Mouse (Mus musculus): ENCODE measurements around the gene Aatf.

Aatf gene

GRCm38 (mm10) chr11:84521751-84522299 lies 8.5 kb upstream of the Aatf start:
- no peak for DNase-seq

DNA sequence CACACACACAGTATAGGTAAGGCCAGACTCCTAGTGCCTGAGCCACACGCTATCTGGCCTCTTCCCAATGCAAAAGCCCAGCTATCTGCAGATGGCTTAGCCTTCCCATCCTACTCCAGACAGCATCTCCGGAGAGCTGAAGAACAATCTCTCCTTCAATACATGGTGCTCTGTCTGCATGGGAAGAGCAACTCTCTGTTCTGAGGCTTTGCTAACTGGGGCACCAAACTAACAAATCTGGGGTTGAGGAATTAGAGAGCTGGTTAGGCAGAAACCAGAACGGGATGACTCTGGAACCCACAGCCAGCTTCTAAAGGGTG lies 7.7 kb upstream of the Aatf start:
- no peak for DNase-seq

- no peak for DNase-seq
Observed at GRCm38 (mm10) chr11:84520269-84521070, 7.1 kb upstream of the Aatf start.

- no peak for DNase-seq
Observed at GRCm38 (mm10) chr11:84519576-84520268, 6.4 kb upstream of the Aatf start.

GRCm38 (mm10) chr11:84519036-84519435 lies 5.7 kb upstream of the Aatf start:
- no peak for DNase-seq

DNA sequence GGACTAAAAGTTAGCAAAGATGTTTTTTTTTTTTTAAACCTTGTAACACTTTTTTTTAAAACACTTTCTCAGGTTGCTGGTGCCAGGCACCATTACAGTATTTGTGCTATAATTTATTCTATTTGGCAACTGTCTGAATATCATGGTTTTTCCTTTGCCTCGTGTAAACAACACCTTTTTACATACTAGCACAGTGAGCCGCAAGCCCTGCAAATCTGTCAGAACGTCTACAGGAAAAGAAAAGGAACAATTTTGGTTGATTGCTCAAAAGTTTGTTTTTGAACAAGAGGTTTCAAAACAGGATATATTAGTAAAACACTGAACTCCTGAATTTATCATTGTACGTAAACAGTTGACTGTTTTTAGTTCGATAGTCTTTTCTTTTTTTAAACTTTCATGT lies 4.9 kb upstream of the Aatf start:
- no peak for DNase-seq

DNA sequence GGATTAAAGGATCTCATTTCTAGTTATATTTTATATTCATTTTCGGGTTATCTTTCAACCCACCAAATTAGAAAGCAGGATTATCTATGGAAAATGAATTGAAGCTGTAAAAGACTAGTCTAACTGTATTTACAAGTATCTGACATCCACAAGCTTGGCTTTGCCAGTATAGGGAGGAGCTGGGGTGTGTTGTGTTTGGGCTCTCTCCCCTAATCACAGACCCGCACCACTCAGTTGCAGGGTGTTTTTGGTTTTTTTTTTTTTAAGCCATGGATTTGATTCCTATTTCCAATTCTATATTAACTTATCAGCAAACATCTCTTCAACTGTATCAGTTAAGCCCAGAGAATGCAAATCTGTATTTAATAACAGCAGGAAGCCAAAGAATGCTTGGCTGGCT lies 4.1 kb upstream of the Aatf start:
- no peak for DNase-seq

- no peak for DNase-seq
Observed at GRCm38 (mm10) chr11:84516501-84517240, 3.3 kb upstream of the Aatf start.

DNA sequence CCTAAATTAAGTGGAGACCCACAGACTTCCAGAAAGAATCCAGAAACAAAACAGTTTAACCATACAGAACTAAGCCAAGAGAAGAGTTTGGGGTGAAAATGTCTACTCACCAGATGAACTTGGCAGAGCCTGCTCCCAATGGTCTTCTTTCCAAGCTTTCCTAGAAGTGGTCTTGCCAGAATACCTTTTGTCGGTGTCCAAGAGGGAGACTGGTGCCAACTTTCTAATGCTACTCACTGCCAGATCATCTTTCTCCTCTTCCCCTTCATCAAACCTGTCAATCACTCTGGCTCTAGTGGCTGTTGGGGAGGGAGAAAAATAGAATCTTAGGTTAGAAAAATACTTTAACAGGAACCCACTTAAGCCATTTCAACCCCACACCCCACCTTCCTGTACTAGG lies 1.3 kb downstream of the Aatf start:
- DNase-seq = no peak

GRCm38 (mm10) chr11:84504296-84504695 lies 9.0 kb downstream of the Aatf start:
- DNase-seq = no peak

GRCm38 (mm10) chr11:84497944-84498343 lies 15.4 kb downstream of the Aatf start:
- DNase-seq = no peak

GRCm38 (mm10) chr11:84496901-84497300 lies 16.4 kb downstream of the Aatf start:
- DNase-seq = no peak

DNA sequence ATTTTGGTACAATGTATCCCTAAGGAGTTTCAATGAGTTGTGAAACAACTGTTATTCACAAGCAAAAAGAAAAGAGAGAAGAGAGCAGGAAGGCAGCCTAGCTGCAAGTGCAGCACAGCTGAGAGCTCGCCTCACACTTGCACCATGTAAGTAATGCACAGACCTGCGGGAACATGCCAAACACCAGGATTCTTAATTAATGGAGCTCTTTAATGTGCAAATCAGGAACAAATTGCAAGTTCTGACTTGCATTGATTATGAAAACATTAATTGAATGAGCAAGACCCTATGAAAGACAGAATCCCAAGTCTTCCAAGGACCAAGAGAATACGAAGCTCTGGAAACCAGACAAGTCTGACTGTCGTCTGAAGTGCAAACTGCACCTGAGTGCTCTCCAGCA lies 17.5 kb downstream of the Aatf start:
- no peak for DNase-seq

- no peak for DNase-seq
Observed at GRCm38 (mm10) chr11:84481661-84482060, 31.7 kb downstream of the Aatf start.

- DNase-seq = no peak
Observed at GRCm38 (mm10) chr11:84480451-84480850, 32.9 kb downstream of the Aatf start.

GRCm38 (mm10) chr11:84476641-84477040 lies 36.7 kb downstream of the Aatf start:
- no peak for DNase-seq

DNA sequence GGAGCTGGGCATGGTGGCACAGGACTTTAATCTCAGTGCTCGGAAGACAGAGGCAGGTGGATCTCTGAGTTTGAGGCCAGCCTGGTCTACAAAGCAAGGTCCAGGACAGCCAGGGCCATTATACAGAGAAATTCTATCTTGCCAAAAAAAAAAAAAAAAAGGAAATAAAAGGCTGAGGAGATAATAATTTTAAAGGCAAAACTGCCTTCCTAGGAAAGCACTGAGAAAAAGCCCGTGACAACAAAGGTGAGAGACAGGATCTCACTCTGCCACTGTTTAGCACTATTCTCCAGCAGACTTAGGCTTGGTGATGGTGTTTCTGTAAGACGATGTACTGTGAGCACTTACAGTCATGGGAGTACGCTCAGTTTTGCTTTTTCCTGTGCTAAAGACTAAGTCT lies 37.3 kb downstream of the Aatf start:
- no peak for DNase-seq

DNA sequence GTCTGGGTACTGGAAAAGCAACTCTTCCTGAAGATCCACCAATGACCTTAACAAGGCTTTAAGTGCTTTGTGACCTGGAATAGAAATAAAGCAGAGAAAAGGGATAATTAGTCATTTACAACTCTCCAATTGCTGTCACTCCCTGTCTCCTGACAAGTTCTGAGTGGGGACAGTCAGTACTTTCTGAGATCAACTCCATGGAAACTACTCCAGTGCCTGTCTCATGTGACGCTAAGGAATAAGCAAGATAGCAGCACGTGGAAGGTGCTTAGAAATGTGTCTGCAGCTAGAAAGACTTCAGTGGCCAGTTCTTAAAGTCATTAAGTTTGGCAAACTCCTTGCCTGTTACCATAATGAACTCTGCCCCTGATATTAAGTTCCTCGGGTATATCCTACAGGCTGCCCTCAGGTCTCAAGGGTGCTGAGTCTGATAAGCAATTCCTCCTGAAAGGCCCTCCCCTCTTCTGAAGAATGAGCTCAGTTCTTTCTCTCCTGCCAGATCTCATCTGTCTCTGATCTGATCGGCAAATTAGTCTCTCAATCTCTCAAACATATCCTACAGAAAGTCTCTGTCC lies 40.1 kb downstream of the Aatf start:
- DNase-seq = no peak

DNA sequence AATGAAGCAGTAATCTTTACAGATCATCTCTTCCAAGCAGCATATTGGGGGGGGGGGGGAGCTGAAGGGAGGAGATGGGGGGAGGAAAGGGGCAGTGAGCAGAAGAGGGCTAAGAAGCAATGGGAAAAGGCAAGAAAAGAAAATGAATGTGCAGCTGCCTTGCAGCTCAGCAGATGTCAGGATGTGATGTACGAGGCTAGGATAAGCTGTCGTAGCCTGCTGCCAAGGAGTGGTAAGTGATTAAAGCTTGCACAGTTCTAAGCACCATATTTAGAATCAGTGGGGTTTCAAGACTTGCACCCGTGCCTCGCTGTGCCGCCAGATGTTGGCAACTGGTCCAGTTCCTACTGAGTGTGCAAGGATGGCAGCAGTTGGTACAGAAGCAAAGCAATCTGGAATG lies 48.8 kb downstream of the Aatf start:
- DNase-seq = peak; percentile 9

- no peak for DNase-seq
Observed at GRCm38 (mm10) chr11:84453901-84454300, 59.4 kb downstream of the Aatf start.

DNA sequence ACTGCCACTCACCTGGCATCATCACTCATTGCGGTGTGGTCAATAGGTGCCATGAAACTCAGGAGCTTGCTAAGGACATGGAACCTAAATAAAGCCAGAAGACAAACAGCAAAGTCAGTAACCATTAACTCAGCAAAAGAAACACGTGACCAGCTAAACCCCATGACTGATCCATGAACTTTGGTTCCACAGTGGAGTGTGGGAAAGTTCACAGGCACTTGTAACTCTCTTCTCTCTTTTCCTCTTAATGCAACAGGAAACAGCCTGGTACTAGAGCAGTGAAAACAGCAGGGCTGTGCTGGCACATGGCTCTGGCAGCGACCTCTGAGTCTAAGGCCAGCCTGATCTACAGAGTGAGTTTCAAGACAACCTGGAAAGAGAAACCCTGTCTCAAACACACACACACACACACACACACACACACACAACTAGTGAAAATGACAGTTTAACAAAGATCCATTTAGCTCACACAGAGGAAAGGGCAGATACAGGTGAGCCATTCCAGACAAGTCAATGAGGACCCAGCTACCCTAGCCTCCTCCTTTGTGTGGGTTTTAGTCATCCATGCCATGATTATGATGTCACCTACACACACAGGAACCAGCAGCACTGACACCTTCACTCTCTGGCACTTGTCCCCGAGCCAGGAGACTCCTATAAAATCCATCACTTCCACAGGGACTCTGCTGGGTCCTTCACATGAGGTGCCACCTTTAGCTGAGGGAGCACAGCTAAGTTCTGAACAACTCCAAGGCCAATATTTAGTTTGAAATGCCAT lies 70.6 kb downstream of the Aatf start:
- DNase-seq = no peak

DNA sequence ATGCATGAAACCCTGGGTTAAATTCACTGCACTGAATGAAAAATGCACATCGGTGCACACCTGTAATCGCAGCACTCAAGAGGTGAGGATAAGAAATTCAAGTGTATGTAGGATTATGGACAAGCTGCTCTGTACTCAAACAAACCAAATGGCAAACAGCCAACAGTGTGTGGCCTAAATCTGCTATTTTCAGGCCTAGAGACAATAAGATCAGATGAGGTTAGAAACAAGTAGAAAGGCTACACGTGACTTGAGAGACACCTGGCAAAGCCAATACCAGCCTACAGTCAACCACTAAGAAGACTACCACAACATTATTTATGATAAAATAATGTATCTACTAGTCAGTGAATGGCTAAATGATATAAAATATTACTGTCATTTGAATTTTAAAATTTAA lies 72.9 kb downstream of the Aatf start:
- DNase-seq = no peak

- no peak for DNase-seq
Observed at GRCm38 (mm10) chr11:84434879-84435278, 78.4 kb downstream of the Aatf start.

Measured in right cerebral cortex, postnatal 14 days (tissue).